Mouse (Mus musculus): ENCODE results near the gene Rab9b. TPM values are rescaled to one million over a fixed set of nuclear protein-coding genes. Genes with fewer than 3 reads are reported as not detected.

Gene Rab9b
- polyA plus RNA-seq (2015; fragmentation: Nextera tagmentation; extraction: Ambion mirVana): 0.02 and 0.04 TPM in 2 replicates

DNA sequence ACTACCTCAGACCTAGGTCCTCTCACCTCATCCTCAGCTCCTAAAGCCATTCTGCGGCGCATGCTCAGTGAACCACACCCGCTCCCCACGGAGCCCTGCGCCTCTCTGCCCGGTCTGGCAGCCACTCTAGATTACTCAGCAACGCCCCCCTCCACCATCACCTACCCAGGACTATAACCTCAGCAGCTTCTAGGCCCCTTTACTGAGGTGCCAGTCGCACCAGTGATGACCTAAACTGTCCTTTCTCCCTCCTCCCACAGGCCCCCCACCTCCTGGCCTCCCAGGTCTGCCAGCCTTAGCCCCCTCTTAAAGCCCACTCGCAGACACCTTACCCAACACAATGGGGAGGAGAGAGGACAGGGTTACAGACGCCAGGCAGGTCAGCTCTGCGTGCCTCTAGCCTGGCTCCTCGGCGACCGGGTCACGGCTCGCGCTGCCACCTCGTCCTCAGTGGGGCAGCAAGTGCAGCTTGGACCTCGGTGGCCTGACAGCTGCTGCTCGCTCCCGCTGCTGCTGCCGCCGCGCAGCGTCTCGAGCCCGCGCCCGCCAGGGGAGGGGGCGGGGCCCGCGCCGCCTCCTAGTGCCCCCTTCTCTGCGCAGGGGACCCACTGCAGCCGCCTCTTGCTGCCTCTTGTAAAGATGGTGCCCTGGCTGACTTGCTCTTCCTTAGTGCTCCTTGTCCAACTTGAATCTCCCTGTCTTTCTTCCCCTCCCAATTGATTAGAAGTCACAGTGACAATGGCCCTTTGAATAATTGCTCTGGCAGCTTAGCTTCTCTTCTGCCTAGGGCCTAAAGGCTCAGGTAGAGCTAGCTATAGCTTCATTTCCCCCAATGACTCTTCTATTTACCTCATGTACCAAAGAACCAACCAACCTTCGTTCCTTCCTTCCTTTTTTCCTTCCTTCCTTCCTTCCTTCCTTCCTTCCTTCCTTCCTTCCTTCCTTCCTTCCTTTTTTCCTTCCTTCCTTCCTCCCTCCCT is at the start of gene Rab9b:
Gene Rab9b, minus strand, starts transcription at position 695 of the 980 bp plus-strand sequence.
- Histone ChIP-seq H3K27ac (ENCODE audit: low read length) (no peak within 1 kb of the TSS), H3K9me3 (ENCODE audit: low read length) (no peaks in the 10 kb centered on the region), H3K36me3 (ENCODE audit: insufficient read depth, low read length) (no peaks in the 10 kb centered on the region), H3K4me2 (replicated peaks; ENCODE audit: low read depth, low read length) (peak within 1 kb of the TSS; percentile 65), H3K4me3 (ENCODE audit: low read depth, low read length) (peak within 1 kb of the TSS; percentile 26), H3K4me1 (ENCODE audit: insufficient read depth, low read depth, low read length) (no peaks in the 10 kb centered on the region), H3K27me3 (replicated peaks; ENCODE audit: insufficient read depth, low read length) (no peaks in the 10 kb centered on the region), H3K9ac (replicated peaks; ENCODE audit: low read depth) (no peak within 1 kb of the TSS)
- DNase-seq (ENCODE audit: low spot score) (peak; percentile 4), ATAC-seq (no peak; the same call in 1 of the 2 replicates)
- no peak for TF ChIP-seq EP300 (IDR thresholded peaks at IDR 0.05)
- TF ChIP-seq CTCF (IDR thresholded peaks at IDR 0.05): no peak
- WGBS: 15% methylated on average over 22 of the region's 36 CpGs

DNA sequence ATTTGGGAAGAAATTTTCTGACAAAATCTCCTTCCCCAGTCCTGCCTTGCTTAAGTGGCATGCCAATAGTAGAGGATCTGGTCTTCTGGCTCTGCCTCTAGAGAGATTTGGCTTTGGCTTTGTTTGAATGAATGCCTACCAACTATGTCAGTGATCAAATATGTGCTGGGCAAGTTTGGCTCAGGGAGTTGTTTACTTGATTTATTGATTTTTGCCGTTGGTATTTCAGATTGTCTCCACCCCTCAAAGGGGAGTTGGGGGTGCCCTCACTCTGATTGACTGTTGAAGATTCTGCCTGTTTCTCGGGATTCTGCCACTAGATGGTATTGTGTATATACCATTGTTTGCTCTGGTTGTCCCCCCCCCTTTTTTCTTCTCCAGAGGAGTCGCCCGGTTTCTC is 35.8 kb upstream of the Rab9b start:
- H3K4me1 ChIP-seq (ENCODE audit: insufficient read depth, low read depth, low read length): no peaks in the 10 kb centered on the region
- 28% methylated on average over 4 of the region's 4 CpGs for WGBS
- DNase-seq (ENCODE audit: low spot score) (no peak), ATAC-seq (no peak)
- H3K4me2 ChIP-seq (replicated peaks; ENCODE audit: low read depth, low read length): no peak overlapping the region
- no peaks in the 10 kb centered on the region for H3K9me3 ChIP-seq (ENCODE audit: low read length)
- no peak overlapping the region for H3K9ac ChIP-seq (replicated peaks; ENCODE audit: low read depth)
- TF ChIP-seq EP300 (IDR thresholded peaks at IDR 0.05) (no peak), CTCF (IDR thresholded peaks at IDR 0.05) (no peak)
- H3K36me3 ChIP-seq (ENCODE audit: insufficient read depth, low read length): no peaks in the 10 kb centered on the region
- H3K27ac ChIP-seq (ENCODE audit: low read length): no peak overlapping the region
- no peak overlapping the region for H3K4me3 ChIP-seq (ENCODE audit: low read depth, low read length)
- H3K27me3 ChIP-seq (replicated peaks; ENCODE audit: insufficient read depth, low read length): no peaks in the 10 kb centered on the region

DNA sequence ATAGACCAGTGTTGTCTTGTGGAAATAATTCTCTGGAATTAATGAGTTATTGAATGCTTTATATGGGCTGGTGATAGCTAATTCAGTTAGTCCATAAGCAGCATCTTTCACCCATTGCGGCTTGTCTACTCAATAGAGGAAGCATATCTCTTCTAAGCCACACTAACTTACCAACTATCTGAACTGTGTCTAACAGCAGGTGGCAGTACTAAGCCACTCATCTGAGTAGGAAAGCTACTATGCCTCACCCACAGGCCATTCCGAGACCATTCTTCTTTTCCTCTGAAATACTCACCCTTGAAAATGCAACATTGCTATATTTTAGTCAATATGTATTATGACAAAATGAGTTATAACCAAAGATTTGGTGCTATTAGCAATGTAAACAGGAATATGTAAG is 27.2 kb upstream of the Rab9b start:
- Histone ChIP-seq H3K27me3 (replicated peaks; ENCODE audit: insufficient read depth, low read length) (no peaks in the 10 kb centered on the region), H3K27ac (ENCODE audit: low read length) (no peak overlapping the region), H3K4me1 (ENCODE audit: insufficient read depth, low read depth, low read length) (no peaks in the 10 kb centered on the region), H3K9ac (replicated peaks; ENCODE audit: low read depth) (no peak overlapping the region), H3K4me3 (ENCODE audit: low read depth, low read length) (no peak overlapping the region), H3K4me2 (replicated peaks; ENCODE audit: low read depth, low read length) (no peak overlapping the region), H3K9me3 (ENCODE audit: low read length) (no peaks in the 10 kb centered on the region), H3K36me3 (ENCODE audit: insufficient read depth, low read length) (no peaks in the 10 kb centered on the region)
- WGBS: 55% methylated on average over 2 of the region's 2 CpGs
- no peak for TF ChIP-seq EP300 (IDR thresholded peaks at IDR 0.05)
- TF ChIP-seq CTCF (IDR thresholded peaks at IDR 0.05): peak; percentile 55
- DNase-seq (ENCODE audit: low spot score) (peak; percentile 6), ATAC-seq (no peak)

DNA sequence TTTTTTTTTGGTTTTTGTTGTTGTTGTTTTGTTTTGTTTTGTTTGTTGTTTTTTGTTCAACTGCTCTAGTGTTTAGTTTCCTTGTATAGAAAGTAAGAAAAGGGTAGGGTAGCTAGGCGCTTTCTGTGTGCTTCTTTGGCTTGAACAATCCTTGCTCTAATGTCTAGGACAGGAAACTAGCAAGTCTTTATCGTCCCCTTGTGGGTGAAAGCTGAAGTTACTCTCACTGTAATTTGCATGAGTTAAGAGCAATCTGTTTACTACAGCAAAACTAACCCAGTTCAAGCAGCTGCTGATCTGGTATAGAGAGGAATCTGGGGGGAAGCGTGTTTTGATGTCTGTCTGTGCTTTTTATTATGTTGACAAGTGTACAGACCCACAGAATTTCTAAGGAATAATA is 18.3 kb downstream of the Rab9b start:
- Histone ChIP-seq H3K4me3 (ENCODE audit: low read depth, low read length) (no peak overlapping the region), H3K4me1 (ENCODE audit: insufficient read depth, low read depth, low read length) (no peaks in the 10 kb centered on the region), H3K9me3 (ENCODE audit: low read length) (no peaks in the 10 kb centered on the region), H3K27ac (ENCODE audit: low read length) (no peak overlapping the region), H3K9ac (replicated peaks; ENCODE audit: low read depth) (no peak overlapping the region), H3K27me3 (replicated peaks; ENCODE audit: insufficient read depth, low read length) (no peaks in the 10 kb centered on the region), H3K4me2 (replicated peaks; ENCODE audit: low read depth, low read length) (no peak overlapping the region), H3K36me3 (ENCODE audit: insufficient read depth, low read length) (no peaks in the 10 kb centered on the region)
- 28% methylated on average over 3 of the region's 3 CpGs for WGBS
- ATAC-seq: no peak
- DNase-seq (ENCODE audit: low spot score): no peak
- TF ChIP-seq EP300 (IDR thresholded peaks at IDR 0.05): no peak
- peak; percentile 59 for TF ChIP-seq CTCF (IDR thresholded peaks at IDR 0.05)

DNA sequence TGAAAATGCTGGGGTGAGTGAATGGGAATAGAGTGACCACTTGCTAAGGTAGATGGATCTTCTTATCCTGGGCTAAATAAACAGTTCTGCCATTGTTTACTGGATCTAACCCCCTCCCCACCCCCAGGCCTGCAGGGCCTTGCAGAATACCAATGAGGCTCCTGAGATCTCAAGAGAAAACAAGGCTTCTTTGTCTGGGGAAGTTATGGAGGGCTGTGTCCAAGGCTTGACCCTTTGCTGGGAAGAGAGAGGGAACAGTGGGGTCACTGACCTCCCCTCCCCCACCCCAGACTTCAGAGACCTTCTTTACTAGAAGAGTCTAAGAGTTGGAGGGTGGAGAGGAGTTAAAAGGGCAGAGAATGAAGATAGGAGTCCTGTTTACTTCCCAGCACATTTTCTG is 39.9 kb downstream of the Rab9b start:
- no peak for DNase-seq (ENCODE audit: low spot score)
- Histone ChIP-seq H3K27me3 (replicated peaks; ENCODE audit: insufficient read depth, low read length) (no peaks in the 10 kb centered on the region), H3K4me3 (ENCODE audit: low read depth, low read length) (no peak overlapping the region), H3K36me3 (ENCODE audit: insufficient read depth, low read length) (no peaks in the 10 kb centered on the region), H3K4me2 (replicated peaks; ENCODE audit: low read depth, low read length) (no peak overlapping the region), H3K9me3 (ENCODE audit: low read length) (no peaks in the 10 kb centered on the region), H3K27ac (ENCODE audit: low read length) (no peak overlapping the region), H3K4me1 (ENCODE audit: insufficient read depth, low read depth, low read length) (no peaks in the 10 kb centered on the region), H3K9ac (replicated peaks; ENCODE audit: low read depth) (no peak overlapping the region)
- TF ChIP-seq CTCF (IDR thresholded peaks at IDR 0.05) (no peak), EP300 (IDR thresholded peaks at IDR 0.05) (no peak)
- ATAC-seq: no peak

DNA sequence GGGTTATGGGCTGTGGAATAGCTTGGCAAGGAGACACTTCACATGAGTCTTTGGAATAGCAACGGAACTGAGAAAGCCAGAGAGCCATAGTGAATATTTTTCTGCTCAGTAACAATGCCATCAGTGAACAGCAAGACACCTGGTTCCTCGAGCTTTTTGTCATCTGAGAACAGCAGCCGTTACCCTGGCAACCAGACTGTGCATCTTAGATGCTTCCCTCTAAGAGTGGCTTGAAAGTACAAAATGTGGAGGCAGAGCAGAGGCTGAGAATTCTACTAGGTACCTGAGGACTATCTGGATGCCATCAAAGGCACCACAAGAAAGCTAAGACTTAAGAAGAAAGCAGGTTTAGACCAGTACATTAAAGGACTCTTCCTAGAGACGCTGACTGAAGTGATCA is 43.5 kb downstream of the Rab9b start:
- DNase-seq (ENCODE audit: low spot score) (no peak), ATAC-seq (no peak)
- WGBS: 65% methylated on average over 4 of the region's 4 CpGs
- H3K9me3 ChIP-seq (ENCODE audit: low read length): no peaks in the 10 kb centered on the region
- H3K27ac ChIP-seq (ENCODE audit: low read length): no peak overlapping the region
- H3K4me1 ChIP-seq (ENCODE audit: insufficient read depth, low read depth, low read length): no peaks in the 10 kb centered on the region
- TF ChIP-seq CTCF (IDR thresholded peaks at IDR 0.05): no peak
- TF ChIP-seq EP300 (IDR thresholded peaks at IDR 0.05): no peak
- no peak overlapping the region for H3K4me2 ChIP-seq (replicated peaks; ENCODE audit: low read depth, low read length)
- H3K4me3 ChIP-seq (ENCODE audit: low read depth, low read length): no peak overlapping the region
- H3K9ac ChIP-seq (replicated peaks; ENCODE audit: low read depth): no peak overlapping the region
- H3K36me3 ChIP-seq (ENCODE audit: insufficient read depth, low read length): no peaks in the 10 kb centered on the region
- H3K27me3 ChIP-seq (replicated peaks; ENCODE audit: insufficient read depth, low read length): no peaks in the 10 kb centered on the region
